In the genomic region with DNA sequence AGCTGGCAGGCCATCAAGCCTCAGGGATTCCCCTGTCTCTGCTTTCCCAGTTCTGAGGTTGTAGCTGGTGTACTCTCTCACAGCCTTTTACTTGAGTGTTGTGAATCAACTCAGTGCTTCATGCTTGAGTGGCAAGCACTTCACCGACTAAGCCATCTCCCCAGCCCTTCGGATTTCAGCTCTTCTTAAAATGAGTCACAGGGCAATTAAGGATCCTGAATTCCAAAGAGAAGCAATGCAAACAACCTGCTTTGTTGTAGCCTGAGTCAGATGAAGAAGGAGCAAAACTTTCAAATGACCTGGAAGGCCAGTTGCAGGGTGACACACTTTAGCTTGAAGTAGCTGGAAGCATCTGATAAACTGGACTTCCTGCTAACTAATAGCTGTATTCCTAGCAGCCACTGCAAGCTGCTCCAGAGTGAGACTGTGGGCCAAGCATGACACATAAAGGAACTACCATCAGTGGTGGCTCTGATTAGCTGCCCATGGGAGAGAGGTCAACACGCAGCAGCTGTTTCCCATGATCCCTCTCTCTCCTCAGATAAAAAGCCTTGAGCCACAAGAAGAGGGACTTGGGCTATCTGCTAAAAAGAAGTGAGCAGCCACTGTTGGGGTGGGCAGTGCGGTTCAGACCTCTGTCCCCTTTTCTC, we compare ENCODE assay signal across 23 mouse cellular contexts.
A peak's percentile ranks its signal among the peaks of the same experiment; 100 is the strongest.
DNase-seq lines count a peak whose midpoint lies in the region; ATAC-seq lines count a peak whose summit lies in the region.
"Had no signal": no experiment of that assay in that cellular context is flagged by ENCODE, and none has a peak within 500 bp of the region (broad histone marks: within the 10 kb centered on the region; RNA-seq: fewer than 3 reads in every experiment).

No protein-coding gene starts in this region.

- H3K9ac ChIP-seq in kidney, embryonic 14.5 days (ENCODE audit: low read depth, low read length) = no peak overlapping the region
- H3K9ac ChIP-seq in hindbrain, embryonic 16.5 days (ENCODE audit: low read depth, low read length) = no peak overlapping the region
- H3K9ac ChIP-seq: forebrain, embryonic 15.5 days; liver, embryonic 12.5 days had no signal

- WGBS in kidney, embryonic 14.5 days = 53% methylated on average over 4 of the region's 4 CpGs
- 68% methylated on average over 4 of the region's 4 CpGs for WGBS in hindbrain, embryonic 16.5 days

- no peak overlapping the region for H3K4me2 ChIP-seq in kidney, embryonic 14.5 days (replicated peaks; ENCODE audit: low read depth, low read length)
- no peak overlapping the region for H3K4me2 ChIP-seq in hindbrain, embryonic 16.5 days (ENCODE audit: low read length)
- H3K4me2 ChIP-seq: forebrain, embryonic 15.5 days; liver, embryonic 12.5 days had no signal

- no peak overlapping the region for H3K27ac ChIP-seq in kidney, embryonic 14.5 days (ENCODE audit: low read depth, low read length)
- H3K27ac ChIP-seq in hindbrain, embryonic 16.5 days (ENCODE audit: low read depth, low read length) = no peak overlapping the region
- H3K27ac ChIP-seq: embryonic facial prominence, embryonic 10.5 days; forebrain, embryonic 15.5 days; hindbrain, embryonic 10.5 days; layer of hippocampus, adult 2 months; left cerebral cortex, adult 2 months; limb, embryonic 10.5 days; liver, embryonic 12.5 days; macrophage had no signal

- peak; percentile 12 for DNase-seq in kidney, postnatal 4 days
- peak; percentile 15 to 34 for DNase-seq in heart, adult 9 months (ENCODE audit: low spot score in 2 of 2)
- DNase-seq in heart, postnatal 10 days = peak; percentile 62 to 65
- DNase-seq in retina, embryonic 14.5 days (ENCODE audit: low spot score) = peak; percentile 21
- DNase-seq in cerebellum, adult 11-12 months = no peak
- DNase-seq: adrenal gland, postnatal 10 days; cerebellum, adult 18-20 months; cerebellum, postnatal 36 days; gastrocnemius, postnatal 36 days; kidney, adult 9 months; thymus, adult 2 months had no signal

- no peak for ATAC-seq in kidney, embryonic 14.5 days (ENCODE audit: low FRiP score, low TSS enrichment)
- ATAC-seq in hindbrain, embryonic 16.5 days = no peak
- ATAC-seq: forebrain, embryonic 15.5 days; inflammation-experienced regulatory T-cells, adult 6 months; liver, embryonic 12.5 days; midbrain, embryonic 16.5 days had no signal

- H3K4me1 ChIP-seq in kidney, embryonic 14.5 days (ENCODE audit: control insufficient read depth, insufficient read depth, low read length) = no peaks in the 10 kb centered on the region
- H3K4me1 ChIP-seq in hindbrain, embryonic 16.5 days (ENCODE audit: control insufficient read depth, insufficient read depth, low read depth, low read length) = no peaks in the 10 kb centered on the region
- H3K4me1 ChIP-seq: hindbrain, embryonic 10.5 days; limb, embryonic 10.5 days; liver, embryonic 12.5 days had no signal

- intact Hi-C loops in heart, postnatal 10 days (cut with DNase I) = no loop called here

- H3K4me3 ChIP-seq in kidney, embryonic 14.5 days (ENCODE audit: low read length) = no peak overlapping the region
- H3K4me3 ChIP-seq in hindbrain, embryonic 16.5 days (ENCODE audit: low read length) = no peak overlapping the region
- H3K4me3 ChIP-seq: embryonic facial prominence, embryonic 10.5 days; forebrain, embryonic 15.5 days; hindbrain, embryonic 10.5 days; layer of hippocampus, adult 2 months; left cerebral cortex, adult 2 months; limb, embryonic 10.5 days; liver, embryonic 12.5 days had no signal

- no peaks in the 10 kb centered on the region for H3K36me3 ChIP-seq in kidney, embryonic 14.5 days (ENCODE audit: control insufficient read depth, insufficient read depth, low read length)
- H3K36me3 ChIP-seq in hindbrain, embryonic 16.5 days (ENCODE audit: control insufficient read depth, insufficient read depth, low read length) = no peaks in the 10 kb centered on the region
- H3K36me3 ChIP-seq: embryonic facial prominence, embryonic 10.5 days; forebrain, embryonic 15.5 days; hindbrain, embryonic 10.5 days; limb, embryonic 10.5 days; liver, embryonic 12.5 days had no signal

- no peaks in the 10 kb centered on the region for H3K9me3 ChIP-seq in kidney, embryonic 14.5 days (ENCODE audit: control insufficient read depth, low read length)
- no peaks in the 10 kb centered on the region for H3K9me3 ChIP-seq in hindbrain, embryonic 16.5 days (ENCODE audit: control insufficient read depth, low read length)
- H3K9me3 ChIP-seq: embryonic facial prominence, embryonic 10.5 days; forebrain, embryonic 15.5 days; hindbrain, embryonic 10.5 days; limb, embryonic 10.5 days; liver, embryonic 12.5 days had no signal

- H3K27me3 ChIP-seq in kidney, embryonic 14.5 days (ENCODE audit: control insufficient read depth, insufficient read depth, low read length) = no peaks in the 10 kb centered on the region
- H3K27me3 ChIP-seq in hindbrain, embryonic 16.5 days (replicated peaks; ENCODE audit: control insufficient read depth, insufficient read depth, low read length) = no peaks in the 10 kb centered on the region
- H3K27me3 ChIP-seq: forebrain, embryonic 15.5 days; liver, embryonic 12.5 days had no signal
